ENCODE assay signal across 19 mouse cellular contexts in genomic region chr3:55790609-55791008, GRCm38 (mm10). TPM values are rescaled to one million over a fixed set of nuclear protein-coding genes. Genes with fewer than 3 reads are reported as not detected.
DNase-seq lines count a peak whose midpoint lies in the region; ATAC-seq and TF ChIP-seq lines count a peak whose summit lies in the region.
"Had no signal": no experiment of that assay in that cellular context is flagged by ENCODE, and none has a peak within 500 bp of the region (broad histone marks: within the 10 kb centered on the region; RNA-seq: fewer than 3 reads in every experiment).

No protein-coding gene starts in this region.

- H3K4me3 ChIP-seq in hindbrain, embryonic 13.5 days: no peak overlapping the region
- H3K4me3 ChIP-seq in hindbrain, embryonic 16.5 days (ENCODE audit: low read length): no peak overlapping the region
- no peak overlapping the region for H3K4me3 ChIP-seq in midbrain, embryonic 14.5 days (replicated peaks; ENCODE audit: low read depth, low read length)
- H3K4me3 ChIP-seq in midbrain, embryonic 10.5 days: no peak overlapping the region
- H3K4me3 ChIP-seq in midbrain, postnatal 0 days (ENCODE audit: low read depth, low read length): no peak overlapping the region
- H3K4me3 ChIP-seq: embryonic facial prominence, embryonic 10.5 days; forebrain, embryonic 13.5 days; heart, embryonic 10.5 days had no signal

- TF ChIP-seq CTCF in midbrain, postnatal 0 days (IDR thresholded peaks at IDR 0.05): no peak

- peaks cover 1% of the 10 kb centered on the region; the same call in 1 of the 2 replicates for H3K27me3 ChIP-seq in hindbrain, embryonic 13.5 days
- H3K27me3 ChIP-seq in hindbrain, embryonic 16.5 days (replicated peaks; ENCODE audit: control insufficient read depth, insufficient read depth, low read length): no peaks in the 10 kb centered on the region
- no peaks in the 10 kb centered on the region for H3K27me3 ChIP-seq in midbrain, embryonic 14.5 days (ENCODE audit: control insufficient read depth, insufficient read depth, low read length)
- H3K27me3 ChIP-seq in midbrain, embryonic 10.5 days (ENCODE audit: low read depth, poor library complexity, severe bottlenecking): peaks cover 58% of the 10 kb centered on the region
- no peaks in the 10 kb centered on the region for H3K27me3 ChIP-seq in midbrain, postnatal 0 days (ENCODE audit: insufficient read depth, low read length)

- no peak for ATAC-seq in hindbrain, embryonic 13.5 days (ENCODE audit: low FRiP score)
- ATAC-seq in hindbrain, embryonic 16.5 days: no peak
- ATAC-seq in midbrain, embryonic 14.5 days (ENCODE audit: low FRiP score, low TSS enrichment): no peak
- peak; percentile 59 for ATAC-seq in granulocyte monocyte progenitor cell, adult 5-6 weeks (replicated peaks; ENCODE audit: poor library complexity, severe bottlenecking)
- ATAC-seq in midbrain, postnatal 0 days (ENCODE audit: low FRiP score): no peak
- ATAC-seq: forebrain, embryonic 13.5 days had no signal

- H3K9me3 ChIP-seq in hindbrain, embryonic 13.5 days: no peaks in the 10 kb centered on the region
- no peaks in the 10 kb centered on the region for H3K9me3 ChIP-seq in hindbrain, embryonic 16.5 days (ENCODE audit: control insufficient read depth, low read length)
- H3K9me3 ChIP-seq in midbrain, embryonic 14.5 days (ENCODE audit: control insufficient read depth, low read length): no peaks in the 10 kb centered on the region
- H3K9me3 ChIP-seq in midbrain, embryonic 10.5 days (replicated peaks): no peaks in the 10 kb centered on the region
- no peaks in the 10 kb centered on the region for H3K9me3 ChIP-seq in midbrain, postnatal 0 days (ENCODE audit: low read length)
- H3K9me3 ChIP-seq: embryonic facial prominence, embryonic 10.5 days; forebrain, embryonic 13.5 days; heart, embryonic 10.5 days had no signal

- no peak overlapping the region for H3K9ac ChIP-seq in hindbrain, embryonic 13.5 days
- H3K9ac ChIP-seq in hindbrain, embryonic 16.5 days (ENCODE audit: low read depth, low read length): no peak overlapping the region
- H3K9ac ChIP-seq in midbrain, embryonic 14.5 days (replicated peaks; ENCODE audit: low read length): no peak overlapping the region
- no peak overlapping the region for H3K9ac ChIP-seq in midbrain, postnatal 0 days (replicated peaks; ENCODE audit: low read length, poor library complexity, severe bottlenecking)
- H3K9ac ChIP-seq: forebrain, embryonic 13.5 days; forebrain, postnatal 0 days had no signal

- 0 out of 2 replicates have a peak overlapping the region, but pooled peaks have one; percentile 80 for H3K27ac ChIP-seq in hindbrain, embryonic 13.5 days
- no peak overlapping the region for H3K27ac ChIP-seq in hindbrain, embryonic 16.5 days (ENCODE audit: low read depth, low read length)
- H3K27ac ChIP-seq in midbrain, embryonic 14.5 days (replicated peaks; ENCODE audit: low read depth, low read length): peak overlapping the region; percentile 82; the same call in 1 of the 2 replicates
- H3K27ac ChIP-seq in midbrain, embryonic 10.5 days (replicated peaks): no peak overlapping the region
- H3K27ac ChIP-seq in midbrain, postnatal 0 days (ENCODE audit: low read depth, low read length): peak overlapping the region; percentile 72
- H3K27ac ChIP-seq: embryonic facial prominence, embryonic 10.5 days; forebrain, embryonic 13.5 days; heart, embryonic 10.5 days had no signal

- DNase-seq in midbrain, embryonic 14.5 days: no peak
- DNase-seq in midbrain, embryonic 10.5 days (ENCODE audit: low spot score): no peak
- DNase-seq in midbrain, postnatal 0 days (ENCODE audit: low spot score): no peak
- no peak for DNase-seq in right cerebral cortex, adult 2 months (ENCODE audit: low spot score in 2 of 2)
- DNase-seq: adrenal gland, postnatal 14 days; cerebellum, adult 11-12 months; cerebellum, postnatal 36 days; forebrain, postnatal 0 days; gastrocnemius, postnatal 36 days; heart, adult 18-20 months; heart, postnatal 10 days; heart, postnatal 4 days had no signal

- WGBS in hindbrain, embryonic 13.5 days: 87% methylated on average over 4 of the region's 4 CpGs
- WGBS in hindbrain, embryonic 16.5 days: 83% methylated on average over 4 of the region's 4 CpGs
- 81% methylated on average over 4 of the region's 4 CpGs for WGBS in midbrain, embryonic 14.5 days
- WGBS in midbrain, embryonic 10.5 days: 82% methylated on average over 4 of the region's 4 CpGs
- WGBS in midbrain, postnatal 0 days: 69% methylated on average over 4 of the region's 4 CpGs

- no peak overlapping the region for H3K4me2 ChIP-seq in hindbrain, embryonic 13.5 days
- no peak overlapping the region for H3K4me2 ChIP-seq in hindbrain, embryonic 16.5 days (ENCODE audit: low read length)
- H3K4me2 ChIP-seq in midbrain, embryonic 14.5 days (ENCODE audit: low read length): no peak overlapping the region
- H3K4me2 ChIP-seq in midbrain, postnatal 0 days (ENCODE audit: low read depth, low read length, poor library complexity, severe bottlenecking): no peak overlapping the region
- H3K4me2 ChIP-seq: forebrain, embryonic 13.5 days had no signal

- H3K36me3 ChIP-seq in hindbrain, embryonic 13.5 days: no peaks in the 10 kb centered on the region
- no peaks in the 10 kb centered on the region for H3K36me3 ChIP-seq in hindbrain, embryonic 16.5 days (ENCODE audit: control insufficient read depth, insufficient read depth, low read length)
- H3K36me3 ChIP-seq in midbrain, embryonic 14.5 days (ENCODE audit: control insufficient read depth, insufficient read depth, low read length): no peaks in the 10 kb centered on the region
- no peaks in the 10 kb centered on the region for H3K36me3 ChIP-seq in midbrain, embryonic 10.5 days
- H3K36me3 ChIP-seq in midbrain, postnatal 0 days (ENCODE audit: insufficient read depth, low read length): no peaks in the 10 kb centered on the region
- H3K36me3 ChIP-seq: embryonic facial prominence, embryonic 10.5 days; heart, embryonic 10.5 days had no signal

- peaks cover 31% of the 10 kb centered on the region for H3K4me1 ChIP-seq in hindbrain, embryonic 13.5 days (replicated peaks)
- peaks cover 5% of the 10 kb centered on the region; the same call in 1 of the 2 replicates for H3K4me1 ChIP-seq in hindbrain, embryonic 16.5 days (ENCODE audit: control insufficient read depth, insufficient read depth, low read depth, low read length)
- H3K4me1 ChIP-seq in midbrain, embryonic 14.5 days (ENCODE audit: control insufficient read depth, insufficient read depth, low read length): peaks cover 25% of the 10 kb centered on the region
- H3K4me1 ChIP-seq in midbrain, embryonic 10.5 days: peaks cover 45% of the 10 kb centered on the region
- peaks cover 10% of the 10 kb centered on the region; the same call in 1 of the 2 replicates for H3K4me1 ChIP-seq in midbrain, postnatal 0 days (ENCODE audit: insufficient read depth, low read length)

RNA-seq across cellular contexts. Expression of gene Mab21l1, which starts 8.3 kb away (rescaled TPM):
- polyA plus RNA-seq in hindbrain, embryonic 13.5 days (2015; fragmentation: Nextera tagmentation; extraction: Ambion mirVana): 167 and 174 TPM in 2 replicates
- polyA plus RNA-seq in hindbrain, embryonic 16.5 days (2015; fragmentation: Nextera tagmentation; extraction: Ambion mirVana): 160 TPM in 2 replicates
- 218 and 237 TPM in 2 replicates for polyA plus RNA-seq in midbrain, embryonic 14.5 days (2014; fragmentation: Nextera tagmentation; extraction: Ambion mirVana)
- 33.1 and 47.5 TPM in 2 replicates for polyA plus RNA-seq in midbrain, embryonic 10.5 days (2016; fragmentation: Nextera tagmentation; extraction: Ambion mirVana)
- total RNA-seq in granulocyte monocyte progenitor cell, adult 5-6 weeks (2014; fragmentation: Nextera tagmentation): not detected in 2 replicates
- 0.10 TPM in 1 of 2 replicates, not detected in the other for total RNA-seq in granulocyte monocyte progenitor cell, adult 5-6 weeks (2017)
- 151 and 152 TPM in 2 replicates for total RNA-seq in midbrain, postnatal 0 days (2014; rRNA removed)
- 131 and 148 TPM in 2 replicates for polyA plus RNA-seq in midbrain, postnatal 0 days (2015; fragmentation: Nextera tagmentation; extraction: Ambion mirVana)
- total RNA-seq: MEL had no signal

Comparison
In these comparisons a context has a peak if more than half of its experiments do, and no peak if none do; other contexts are left out.
1. H3K27ac ChIP-seq: peak in hindbrain, embryonic 13.5 days (single experiment), midbrain, embryonic 14.5 days (single experiment) and midbrain, postnatal 0 days (single experiment); none in hindbrain, embryonic 16.5 days (single experiment) and midbrain, embryonic 10.5 days (single experiment).